ENCODE assay signal across 7 mouse cellular contexts in genomic region chr11:51858528-51859051, GRCm38 (mm10). TPM values are rescaled to one million over a fixed set of nuclear protein-coding genes. Genes with fewer than 3 reads are reported as not detected.
DNase-seq lines count a peak whose midpoint lies in the region; ATAC-seq and TF ChIP-seq lines count a peak whose summit lies in the region.

No protein-coding gene starts in this region.

- H3K27me3 ChIP-seq in embryonic facial prominence, embryonic 14.5 days (replicated peaks; ENCODE audit: control insufficient read depth, insufficient read depth, low read length) = no peaks in the 10 kb centered on the region
- peaks cover 33% of the 10 kb centered on the region for H3K27me3 ChIP-seq in heart, embryonic 10.5 days (ENCODE audit: insufficient read depth, poor library complexity, severe bottlenecking)
- peaks cover 28% of the 10 kb centered on the region for H3K27me3 ChIP-seq in kidney, embryonic 14.5 days (ENCODE audit: control insufficient read depth, insufficient read depth, low read length)
- no peaks in the 10 kb centered on the region for H3K27me3 ChIP-seq in limb, embryonic 14.5 days (ENCODE audit: control insufficient read depth, insufficient read depth, low read length)
- peaks cover 17% of the 10 kb centered on the region for H3K27me3 ChIP-seq in midbrain, embryonic 15.5 days (replicated peaks)

- H3K9ac ChIP-seq in embryonic facial prominence, embryonic 14.5 days (ENCODE audit: low read depth, low read length) = peak overlapping the region; percentile 78
- peak overlapping the region; percentile 65 for H3K9ac ChIP-seq in kidney, embryonic 14.5 days (ENCODE audit: low read depth, low read length)
- H3K9ac ChIP-seq in limb, embryonic 14.5 days (ENCODE audit: low read depth, low read length, severe bottlenecking) = peak overlapping the region; percentile 85
- H3K9ac ChIP-seq in midbrain, embryonic 15.5 days = peak overlapping the region; percentile 68; the same call in 1 of the 2 replicates

- TF ChIP-seq POLR2A in limb, embryonic 14.5 days (IDR thresholded peaks at IDR 0.05; ENCODE audit: borderline replicate concordance, extremely low read depth, insufficient read depth, insufficient read length) = no peak

- WGBS in embryonic facial prominence, embryonic 14.5 days = 0% methylated on average over 15 of the region's 28 CpGs
- under 1% methylated on average over 28 of the region's 28 CpGs for WGBS in heart, embryonic 10.5 days
- WGBS in kidney, embryonic 14.5 days = under 1% methylated on average over 28 of the region's 28 CpGs
- 1% methylated on average over 28 of the region's 28 CpGs for WGBS in limb, embryonic 14.5 days
- WGBS in midbrain, embryonic 15.5 days = under 1% methylated on average over 26 of the region's 28 CpGs

- H3K4me2 ChIP-seq in embryonic facial prominence, embryonic 14.5 days (ENCODE audit: low read depth, low read length) = peak overlapping the region; percentile 90
- H3K4me2 ChIP-seq in kidney, embryonic 14.5 days (replicated peaks; ENCODE audit: low read depth, low read length) = peak overlapping the region; percentile 100
- H3K4me2 ChIP-seq in limb, embryonic 14.5 days (replicated peaks; ENCODE audit: low read depth, low read length, severe bottlenecking) = peak overlapping the region; percentile 96
- peak overlapping the region; percentile 100 for H3K4me2 ChIP-seq in midbrain, embryonic 15.5 days

- DNase-seq in adrenal gland, postnatal 14 days = peak; percentile 88
- peak; percentile 86 for DNase-seq in embryonic facial prominence, embryonic 14.5 days (ENCODE audit: low spot score)
- DNase-seq in heart, embryonic 10.5 days (ENCODE audit: low spot score) = peak; percentile 86
- DNase-seq in limb, embryonic 14.5 days (ENCODE audit: low spot score) = peak; percentile 60
- peak; percentile 27 to 53 for DNase-seq in spleen, postnatal 14 days (ENCODE audit: low spot score in 2 of 2)

- H3K36me3 ChIP-seq in embryonic facial prominence, embryonic 14.5 days (ENCODE audit: control insufficient read depth, insufficient read depth, low read length) = no peaks in the 10 kb centered on the region
- no peaks in the 10 kb centered on the region for H3K36me3 ChIP-seq in heart, embryonic 10.5 days
- no peaks in the 10 kb centered on the region for H3K36me3 ChIP-seq in kidney, embryonic 14.5 days (ENCODE audit: control insufficient read depth, insufficient read depth, low read length)
- H3K36me3 ChIP-seq in limb, embryonic 14.5 days (ENCODE audit: control insufficient read depth, insufficient read depth, low read length) = no peaks in the 10 kb centered on the region
- H3K36me3 ChIP-seq in midbrain, embryonic 15.5 days (replicated peaks) = no peaks in the 10 kb centered on the region

- H3K4me3 ChIP-seq in embryonic facial prominence, embryonic 14.5 days (ENCODE audit: low read depth, low read length) = peak overlapping the region; percentile 74
- H3K4me3 ChIP-seq in heart, embryonic 10.5 days = peak overlapping the region; percentile 81
- H3K4me3 ChIP-seq in kidney, embryonic 14.5 days (ENCODE audit: low read length) = peak overlapping the region; percentile 70
- peak overlapping the region; percentile 83 for H3K4me3 ChIP-seq in limb, embryonic 14.5 days (replicated peaks; ENCODE audit: low read length)
- H3K4me3 ChIP-seq in midbrain, embryonic 15.5 days = peak overlapping the region; percentile 69

- no peaks in the 10 kb centered on the region for H3K9me3 ChIP-seq in embryonic facial prominence, embryonic 14.5 days (ENCODE audit: control insufficient read depth, low read length)
- no peaks in the 10 kb centered on the region for H3K9me3 ChIP-seq in heart, embryonic 10.5 days
- H3K9me3 ChIP-seq in kidney, embryonic 14.5 days (ENCODE audit: control insufficient read depth, low read length) = no peaks in the 10 kb centered on the region
- no peaks in the 10 kb centered on the region for H3K9me3 ChIP-seq in limb, embryonic 14.5 days (ENCODE audit: control insufficient read depth, low read length)
- H3K9me3 ChIP-seq in midbrain, embryonic 15.5 days = no peaks in the 10 kb centered on the region

- H3K27ac ChIP-seq in embryonic facial prominence, embryonic 14.5 days (replicated peaks; ENCODE audit: low read depth, low read length) = peak overlapping the region; percentile 96
- H3K27ac ChIP-seq in heart, embryonic 10.5 days = peak overlapping the region; percentile 88
- peak overlapping the region; percentile 38; the same call in 1 of the 2 replicates for H3K27ac ChIP-seq in kidney, embryonic 14.5 days (ENCODE audit: low read depth, low read length)
- H3K27ac ChIP-seq in limb, embryonic 14.5 days (replicated peaks; ENCODE audit: low read depth, low read length) = peak overlapping the region; percentile 90
- H3K27ac ChIP-seq in midbrain, embryonic 15.5 days = no peak overlapping the region

- H3K4me1 ChIP-seq in embryonic facial prominence, embryonic 14.5 days (ENCODE audit: control insufficient read depth, insufficient read depth, low read length) = peaks cover 15% of the 10 kb centered on the region
- H3K4me1 ChIP-seq in heart, embryonic 10.5 days = peaks cover 27% of the 10 kb centered on the region
- H3K4me1 ChIP-seq in kidney, embryonic 14.5 days (ENCODE audit: control insufficient read depth, insufficient read depth, low read length) = peaks cover 14% of the 10 kb centered on the region; the same call in 1 of the 2 replicates
- H3K4me1 ChIP-seq in limb, embryonic 14.5 days (ENCODE audit: control insufficient read depth, insufficient read depth, low read length) = peaks cover 16% of the 10 kb centered on the region
- peaks cover 27% of the 10 kb centered on the region for H3K4me1 ChIP-seq in midbrain, embryonic 15.5 days

- ATAC-seq in embryonic facial prominence, embryonic 14.5 days (ENCODE audit: low read depth) = peak; percentile 24
- no peak for ATAC-seq in kidney, embryonic 14.5 days (ENCODE audit: low FRiP score, low TSS enrichment)
- peak; percentile 14; the same call in 1 of the 2 replicates for ATAC-seq in limb, embryonic 14.5 days (ENCODE audit: low FRiP score, low read depth)
- no peak; the same call in 1 of the 2 replicates for ATAC-seq in midbrain, embryonic 15.5 days (replicated peaks)

RNA-seq across cellular contexts. Expression of gene Jade2, which starts 1.1 kb away (rescaled TPM):
- total RNA-seq in adrenal gland, postnatal 14 days (2021) = 11.9 and 15.1 TPM in 2 replicates
- 1.1 and 1.4 TPM in 2 replicates for polyA plus RNA-seq in embryonic facial prominence, embryonic 14.5 days (2014; fragmentation: Nextera tagmentation; extraction: Ambion mirVana)
- 0.73 and 0.82 TPM in 2 replicates for polyA plus RNA-seq in heart, embryonic 10.5 days (2016; fragmentation: Nextera tagmentation; extraction: Ambion mirVana)
- polyA plus RNA-seq in kidney, embryonic 14.5 days (2014; fragmentation: Nextera tagmentation; extraction: Ambion mirVana) = 0.37 and 0.38 TPM in 2 replicates
- 5.2 and 5.7 TPM in 2 replicates for polyA plus RNA-seq in limb, embryonic 14.5 days (2012; rRNA removed)
- polyA plus RNA-seq in limb, embryonic 14.5 days (2014; fragmentation: Nextera tagmentation; extraction: Ambion mirVana) = 1.7 and 1.8 TPM in 2 replicates
- polyA plus RNA-seq in midbrain, embryonic 15.5 days (2015; fragmentation: Nextera tagmentation; extraction: Ambion mirVana) = 0.56 and 0.68 TPM in 2 replicates

Comparison
In these comparisons a context has a peak if more than half of its experiments do, and no peak if none do; other contexts are left out.
1. ATAC-seq: peak in embryonic facial prominence, embryonic 14.5 days (single experiment) and limb, embryonic 14.5 days (single experiment); none in kidney, embryonic 14.5 days (single experiment) and midbrain, embryonic 15.5 days (single experiment).
2. Peak in every context shown above with its lines, with median percentiles within 50 percentile points of each other: DNase-seq, H3K4me2 ChIP-seq, H3K4me3 ChIP-seq and H3K9ac ChIP-seq.